Mouse (Mus musculus) liver, adult 2 months (tissue): ENCODE measurements around the gene Cntnap5a. TPM values are rescaled to one million over a fixed set of nuclear protein-coding genes. Genes with fewer than 3 reads are reported as not detected.

ENCODE experiments used
- DNase-seq: peaks from one replicate; pipeline ENCODE4 v3.0.0-alpha.2; 2011; ENCODE audit warnings: low read depth, low spot score; ENCODE audit errors: extremely low read depth
- H3K27ac ChIP-seq: fragments of 200-500 bp; replicated peaks from 2 replicates; pipeline ENCODE4 v1.5.1; 2012; ENCODE audit warnings: low read depth, mild to moderate bottlenecking, control low read depth, inconsistent platforms, low read length; ENCODE audit not compliant: insufficient read depth
- H3K27me3 ChIP-seq: fragments of 200-500 bp; 2 replicates; pipeline ENCODE4 v1.6.1; 2012; ENCODE audit warnings: mild to moderate bottlenecking, moderate library complexity, low read length, inconsistent platforms; ENCODE audit not compliant: control insufficient read depth, insufficient read depth
- H3K36me3 ChIP-seq: fragments of 200-500 bp; 2 replicates; pipeline ENCODE4 v1.6.1; 2012; ENCODE audit warnings: low read length, inconsistent platforms; ENCODE audit not compliant: control insufficient read depth, insufficient read depth
- H3K4me1 ChIP-seq: fragments of 200-500 bp; 2 replicates; pipeline ENCODE4 v1.6.1; 2011; ENCODE audit warnings: low read length; ENCODE audit not compliant: control insufficient read depth, insufficient read depth
- H3K4me3 ChIP-seq: fragments of 200-500 bp; 2 replicates; pipeline ENCODE4 v1.5.1; 2011; ENCODE audit warnings: low read depth, mild to moderate bottlenecking, control low read depth, low read length, moderate library complexity; ENCODE audit not compliant: insufficient read depth
- H3K79me2 ChIP-seq: fragments of 200-500 bp; 2 replicates; pipeline ENCODE4 v1.6.1; 2012; ENCODE audit warnings: inconsistent platforms, mild to moderate bottlenecking, low read length, moderate library complexity; ENCODE audit not compliant: control insufficient read depth, insufficient read depth
- H3K9ac ChIP-seq: fragments of 200-500 bp; 2 replicates; pipeline ENCODE4 v1.6.1; 2012; ENCODE audit warnings: low read depth, mild to moderate bottlenecking, control low read depth, inconsistent platforms, low read length
- CTCF ChIP-seq: fragments of 200-500 bp; IDR thresholded peaks from 2 replicates; pipeline ENCODE4 v1.5.1; 2011; ENCODE audit warnings: low read depth, low read length, control low read depth
- POLR2A ChIP-seq: fragments of 200-500 bp; IDR thresholded peaks from 2 replicates; pipeline ENCODE4 v1.6.1; 2011; ENCODE audit warnings: low read length, control low read depth; ENCODE audit not compliant: insufficient read depth; ENCODE audit errors: extremely low read depth
- WGBS: fragments of 180-500 bp; shearing (Covaris S2); methylation state at CpG from one replicate; pipeline ENCODE4 v1.1.7; 2018; 5-methylcytosine and 5-hydroxymethylcytosine counted together
- polyA plus RNA-seq: library from polyadenylated mRNA; depleted of rRNA; stranded (reverse); fragments of >200 nt; gene quantifications from 2 replicates; pipeline ENCODE4 v1.2.3, GENCODE M21; 2012
- total RNA-seq: library from RNA; depleted of rRNA; stranded (reverse); fragments of >200 nt; gene quantifications from 2 replicates; pipeline ENCODE4 v1.2.3, GENCODE M21; 2014

Cntnap5a gene
- total and polyA plus RNA-seq, 2 experiments: not detected

DNA sequence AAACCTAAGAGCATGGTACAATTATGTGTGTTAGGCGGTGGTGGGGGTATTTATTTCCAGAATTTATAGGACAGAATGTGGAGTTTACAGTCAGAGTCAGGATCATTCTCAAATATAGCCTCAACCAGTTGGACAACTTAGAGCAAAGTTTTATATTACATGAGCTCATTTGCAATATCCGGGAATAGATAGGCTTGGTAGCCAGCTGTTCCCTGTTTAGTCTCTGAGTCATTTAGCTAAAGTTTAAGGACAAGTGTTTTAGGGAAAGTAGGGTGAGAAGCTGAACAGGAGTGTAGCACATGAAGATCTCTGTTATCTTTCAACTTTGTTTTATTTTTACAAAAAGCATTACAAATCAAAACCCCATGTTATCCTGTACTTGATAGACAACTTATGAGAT, 559.3 kb downstream of the Cntnap5a start:
- WGBS: 81% methylated on average over 2 of the region's 2 CpGs
- no peak overlapping the region for H3K4me3 ChIP-seq
- H3K27me3 ChIP-seq: no peaks in the 10 kb centered on the region
- H3K27ac ChIP-seq: no peak overlapping the region
- H3K4me1 ChIP-seq: no peaks in the 10 kb centered on the region
- no peaks in the 10 kb centered on the region for H3K79me2 ChIP-seq
- no peak for TF ChIP-seq POLR2A
- TF ChIP-seq CTCF: no peak
- H3K9ac ChIP-seq: no peak overlapping the region
- H3K36me3 ChIP-seq: no peaks in the 10 kb centered on the region
- no peak for DNase-seq

GRCm38 (mm10) chr1:116281144-116281543, 596.6 kb downstream of the Cntnap5a start:
- no peaks in the 10 kb centered on the region for H3K36me3 ChIP-seq
- H3K4me1 ChIP-seq: no peaks in the 10 kb centered on the region
- H3K4me3 ChIP-seq: no peak overlapping the region
- no peak for DNase-seq
- no peak overlapping the region for H3K27ac ChIP-seq
- no peak overlapping the region for H3K9ac ChIP-seq
- no peaks in the 10 kb centered on the region for H3K27me3 ChIP-seq
- TF ChIP-seq CTCF (no peak), POLR2A (no peak)
- no peaks in the 10 kb centered on the region for H3K79me2 ChIP-seq

DNA sequence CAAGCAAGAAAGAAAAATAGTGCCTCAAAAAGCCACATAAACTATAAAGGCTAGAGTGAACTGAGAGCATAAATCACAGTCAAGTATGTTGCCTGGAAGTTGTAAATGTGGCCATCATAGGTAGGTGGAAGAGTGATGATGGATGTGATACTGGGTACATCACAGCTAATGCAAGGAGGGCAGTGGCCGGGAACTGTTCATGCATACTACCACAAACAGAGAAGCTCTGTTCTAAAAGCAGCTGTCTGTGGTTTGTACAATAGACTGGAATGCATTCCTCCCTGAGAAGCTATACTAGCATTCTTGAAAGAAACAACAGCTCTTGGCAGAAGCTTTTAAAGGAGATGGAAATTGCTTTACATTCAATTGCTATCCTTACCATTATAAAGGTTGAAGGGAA, 599.4 kb downstream of the Cntnap5a start:
- H3K9ac ChIP-seq: no peak overlapping the region
- no peaks in the 10 kb centered on the region for H3K27me3 ChIP-seq
- H3K4me1 ChIP-seq: no peaks in the 10 kb centered on the region
- H3K36me3 ChIP-seq: no peaks in the 10 kb centered on the region
- WGBS: 87% methylated on average over 1 of the region's 1 CpGs
- no peak overlapping the region for H3K27ac ChIP-seq
- H3K79me2 ChIP-seq: no peaks in the 10 kb centered on the region
- H3K4me3 ChIP-seq: no peak overlapping the region
- DNase-seq: no peak
- TF ChIP-seq POLR2A: no peak
- TF ChIP-seq CTCF: no peak

GRCm38 (mm10) chr1:116306555-116306954, 622.0 kb downstream of the Cntnap5a start:
- Histone ChIP-seq H3K27me3 (no peaks in the 10 kb centered on the region), H3K79me2 (no peaks in the 10 kb centered on the region), H3K4me1 (no peaks in the 10 kb centered on the region), H3K4me3 (no peak overlapping the region), H3K27ac (no peak overlapping the region), H3K9ac (no peak overlapping the region), H3K36me3 (no peaks in the 10 kb centered on the region)
- WGBS: 70% methylated on average over 3 of the region's 3 CpGs
- no peak for TF ChIP-seq CTCF
- no peak for TF ChIP-seq POLR2A
- DNase-seq: no peak

- Histone ChIP-seq H3K36me3 (no peaks in the 10 kb centered on the region), H3K4me1 (no peaks in the 10 kb centered on the region), H3K9ac (no peak overlapping the region), H3K27me3 (no peaks in the 10 kb centered on the region), H3K27ac (no peak overlapping the region), H3K79me2 (no peaks in the 10 kb centered on the region), H3K4me3 (no peak overlapping the region)
- DNase-seq: no peak
- no peak for TF ChIP-seq CTCF
- no peak for TF ChIP-seq POLR2A
- 45% methylated on average over 3 of the region's 3 CpGs for WGBS
Measured at GRCm38 (mm10) chr1:116311512-116311911, 627.0 kb downstream of the Cntnap5a start.

DNA sequence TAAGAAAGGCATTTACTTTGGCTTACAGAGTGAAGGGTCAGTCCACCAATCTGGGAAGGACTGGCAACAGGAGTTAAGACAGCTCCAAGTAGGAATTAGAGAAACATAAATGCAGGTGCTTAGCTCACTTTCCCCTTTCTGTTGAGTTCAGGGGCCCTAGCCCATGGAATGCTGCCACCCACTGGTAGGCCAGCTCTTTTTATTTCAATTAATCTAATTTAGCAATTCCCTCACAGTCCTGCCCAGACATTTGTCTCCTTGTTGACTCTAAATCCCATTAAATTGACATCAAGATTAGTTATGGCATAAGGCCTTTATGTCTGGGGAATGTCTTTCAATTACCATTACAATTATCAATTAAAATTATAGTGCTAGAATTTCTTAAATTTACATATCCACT, 628.7 kb downstream of the Cntnap5a start:
- DNase-seq: no peak
- H3K4me1 ChIP-seq: no peaks in the 10 kb centered on the region
- no peak for TF ChIP-seq CTCF
- TF ChIP-seq POLR2A: no peak

More for the DNA sequence above, 628.7 kb downstream of the Cntnap5a start:
- Histone ChIP-seq H3K4me3 (no peak overlapping the region), H3K27ac (no peak overlapping the region), H3K79me2 (no peaks in the 10 kb centered on the region), H3K27me3 (no peaks in the 10 kb centered on the region), H3K9ac (no peak overlapping the region), H3K36me3 (no peaks in the 10 kb centered on the region)
